Mouse (Mus musculus) forebrain, postnatal 0 days (tissue): Measurements from ENCODE around the gene Nf1. TPM values are rescaled to one million over a fixed set of nuclear protein-coding genes. Genes with fewer than 3 reads are reported as not detected.

ENCODE experiments used
- ATAC-seq: fragments of 200-750 bp; cut with Nextera tagmentation; 2 replicates; pipeline ENCODE4 v1.8.0; 2017; ENCODE audit warnings: mild to moderate bottlenecking, moderate library complexity
- DNase-seq: peaks from one replicate; pipeline ENCODE4 v3.0.0-alpha.2; 2015
- H3K27ac ChIP-seq: fragments of 300-500 bp; sonication (generic); 2 replicates; pipeline ENCODE4 v1.5.1; 2014; ENCODE audit warnings: low read depth, mild to moderate bottlenecking, antibody characterized with exemption, low read length, moderate library complexity, mixed read lengths
- H3K27me3 ChIP-seq: fragments of 300-500 bp; sonication (generic); 2 replicates; pipeline ENCODE4 v1.6.1; 2014; ENCODE audit warnings: mild to moderate bottlenecking, low read length, mixed read lengths; ENCODE audit not compliant: insufficient read depth
- H3K36me3 ChIP-seq: fragments of 300-500 bp; sonication (generic); 2 replicates; pipeline ENCODE4 v1.6.1; 2014; ENCODE audit warnings: mild to moderate bottlenecking, moderate library complexity; ENCODE audit not compliant: insufficient read depth
- H3K4me1 ChIP-seq: fragments of 300-500 bp; sonication (generic); 2 replicates; pipeline ENCODE4 v1.6.1; 2014; ENCODE audit warnings: antibody characterized with exemption; ENCODE audit not compliant: insufficient read depth
- H3K4me2 ChIP-seq: fragments of 300-500 bp; sonication (generic); 2 replicates; pipeline ENCODE4 v1.6.1; 2014; ENCODE audit warnings: low read depth, mild to moderate bottlenecking, moderate library complexity
- H3K4me3 ChIP-seq: fragments of 300-500 bp; sonication (generic); 2 replicates; pipeline ENCODE4 v1.5.1; 2014; ENCODE audit warnings: low read depth, low read length, mixed read lengths
- H3K9ac ChIP-seq: fragments of 300-500 bp; sonication (generic); 2 replicates; pipeline ENCODE4 v1.6.1; 2014; ENCODE audit warnings: mild to moderate bottlenecking
- H3K9me3 ChIP-seq: fragments of 300-500 bp; sonication (generic); 2 replicates; pipeline ENCODE4 v1.6.1; 2016; ENCODE audit warnings: low read length
- CTCF ChIP-seq: sonication (generic); IDR thresholded peaks from 2 replicates; pipeline ENCODE4 v1.5.1; 2016; ENCODE audit warnings: antibody characterized with exemption, control low read depth, low read depth
- WGBS: fragments of 180-500 bp; shearing (Covaris S2); extraction: QIAGEN DNeasy Blood & Tissue Kit; methylation state at CpG from one replicate; pipeline ENCODE4 v1.1.7; 2014; 5-methylcytosine and 5-hydroxymethylcytosine counted together
- polyA plus RNA-seq: library from polyadenylated mRNA; unstranded; fragments of >200 nt; fragmentation: Nextera tagmentation; extraction: Ambion mirVana; gene quantifications from 2 replicates; pipeline ENCODE4 v1.2.1, GENCODE M21; 2015
- total RNA-seq: library from RNA; depleted of rRNA; stranded (reverse); fragments of >200 nt; gene quantifications from 2 replicates; pipeline ENCODE4 v1.2.3, GENCODE M21; 2014

Gene Nf1
- total and polyA plus RNA-seq, 2 experiments from 2014 or later: 5.5 to 72.6 TPM

DNA sequence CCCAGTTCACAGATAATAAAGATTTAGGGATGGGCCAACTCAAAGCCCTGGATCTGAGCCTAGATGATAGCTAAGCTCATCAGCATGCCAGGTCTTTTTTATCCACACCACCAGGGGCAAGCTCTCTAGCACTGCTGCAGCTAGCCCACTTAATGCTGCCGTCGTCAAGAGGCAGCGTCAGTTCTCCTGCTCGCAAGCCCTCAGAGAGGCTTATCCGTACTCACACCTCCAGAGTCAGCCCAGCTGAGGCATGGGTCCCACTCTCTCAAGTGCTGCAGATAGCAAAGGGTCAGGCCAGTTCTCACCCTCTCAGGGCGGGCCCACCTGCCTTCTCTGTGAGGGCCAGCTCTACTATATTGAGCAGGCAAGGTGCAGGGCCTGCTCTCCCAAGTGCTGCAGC, 193.8 kb downstream of the Nf1 start:
- DNase-seq: no peak
- 82% methylated on average over 6 of the region's 6 CpGs for WGBS
- no peaks in the 10 kb centered on the region for H3K27me3 ChIP-seq

DNA sequence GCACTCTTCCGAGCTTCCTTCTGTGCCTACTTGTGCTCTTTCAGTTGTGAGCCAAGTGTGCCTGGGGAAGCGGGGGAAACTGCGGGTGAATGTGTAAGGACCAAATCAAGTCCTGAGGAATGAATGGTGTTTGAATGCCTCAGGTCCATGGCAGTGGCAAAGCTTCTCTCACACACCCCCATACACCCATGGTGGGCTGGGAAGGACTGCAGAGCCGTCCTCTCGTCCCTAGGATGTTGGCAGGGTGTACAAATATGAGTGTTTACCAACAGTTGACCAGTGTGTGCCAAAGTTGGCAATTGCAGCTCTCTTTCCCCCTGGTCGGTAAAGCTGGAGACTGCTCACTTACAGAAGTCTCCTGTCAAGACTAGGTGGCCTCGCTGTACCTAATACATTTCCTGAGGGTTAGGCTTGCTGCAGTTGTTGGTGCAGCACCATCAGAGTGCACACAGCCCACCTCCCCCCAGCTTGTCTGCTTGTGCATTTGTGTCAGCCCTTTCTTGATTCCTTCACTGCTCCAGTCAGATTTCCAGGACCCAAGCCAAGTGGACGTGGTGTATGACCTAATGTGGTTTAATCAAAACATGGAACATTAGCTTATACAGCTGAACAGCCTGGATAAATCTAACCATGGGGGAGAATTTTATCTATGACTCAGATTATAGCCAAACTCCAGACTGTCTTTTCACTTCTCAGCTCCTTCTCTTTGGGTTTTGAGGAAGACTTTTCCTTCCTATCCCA, 194.6 kb downstream of the Nf1 start:
- Histone ChIP-seq H3K4me1 (no peaks in the 10 kb centered on the region), H3K4me3 (no peak overlapping the region), H3K36me3 (peaks cover 15% of the 10 kb centered on the region; the same call in 1 of the 2 replicates), H3K27me3 (no peaks in the 10 kb centered on the region), H3K27ac (no peak overlapping the region), H3K4me2 (no peak overlapping the region), H3K9me3 (no peaks in the 10 kb centered on the region), H3K9ac (no peak overlapping the region)
- no peak for TF ChIP-seq CTCF
- WGBS: 58% methylated on average over 8 of the region's 8 CpGs
- no peak for ATAC-seq
- DNase-seq: no peak

More for the DNA sequence above, 193.8 kb downstream of the Nf1 start:
- Histone ChIP-seq H3K4me3 (no peak overlapping the region), H3K9ac (no peak overlapping the region), H3K27ac (no peak overlapping the region), H3K36me3 (peaks cover 15% of the 10 kb centered on the region; the same call in 1 of the 2 replicates), H3K4me1 (no peaks in the 10 kb centered on the region), H3K4me2 (no peak overlapping the region), H3K9me3 (no peaks in the 10 kb centered on the region)
- ATAC-seq: no peak
- TF ChIP-seq CTCF: no peak

DNA sequence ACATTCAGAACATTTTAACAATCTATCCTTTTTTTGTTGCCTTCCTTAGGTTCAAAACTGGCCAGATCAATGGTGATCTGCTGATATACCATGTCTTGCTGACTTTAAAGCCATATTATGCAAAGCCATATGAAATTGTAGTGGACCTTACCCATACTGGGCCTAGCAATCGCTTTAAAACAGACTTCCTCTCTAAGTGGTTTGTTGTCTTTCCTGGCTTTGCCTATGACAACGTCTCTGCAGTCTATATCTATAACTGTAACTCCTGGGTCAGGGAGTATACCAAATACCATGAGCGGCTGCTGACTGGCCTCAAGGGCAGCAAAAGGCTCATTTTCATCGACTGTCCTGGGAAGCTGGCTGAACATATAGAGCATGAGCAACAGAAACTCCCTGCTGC, 196.1 kb downstream of the Nf1 start:
- H3K27me3 ChIP-seq: no peaks in the 10 kb centered on the region
- no peak overlapping the region for H3K4me2 ChIP-seq
- TF ChIP-seq CTCF: no peak
- 92% methylated on average over 4 of the region's 4 CpGs for WGBS
- no peaks in the 10 kb centered on the region for H3K4me1 ChIP-seq
- H3K27ac ChIP-seq: no peak overlapping the region
- H3K36me3 ChIP-seq: peaks cover 17% of the 10 kb centered on the region; the same call in 1 of the 2 replicates
- no peak overlapping the region for H3K4me3 ChIP-seq
- no peak for DNase-seq
- no peak overlapping the region for H3K9ac ChIP-seq
- ATAC-seq: no peak
- no peaks in the 10 kb centered on the region for H3K9me3 ChIP-seq

DNA sequence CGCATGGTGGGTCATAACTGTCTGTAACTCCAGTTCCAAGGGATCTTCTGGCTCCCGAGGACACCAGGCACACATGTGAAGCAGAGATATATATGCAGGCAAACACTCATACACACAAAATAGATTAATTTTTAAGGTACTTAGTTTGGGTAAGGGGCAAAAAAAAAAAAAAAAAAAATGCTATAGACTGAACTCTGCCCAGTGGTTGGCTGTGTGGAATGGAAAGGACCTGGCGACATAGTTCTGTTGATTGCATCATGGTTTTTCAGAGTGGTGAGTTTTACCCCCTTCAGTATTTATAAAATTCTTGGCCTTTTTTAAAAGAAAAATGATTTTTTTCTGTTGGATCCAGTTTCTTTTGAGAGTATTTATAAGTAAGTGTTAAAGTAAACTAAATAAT, 196.8 kb downstream of the Nf1 start:
- ATAC-seq: no peak
- no peak overlapping the region for H3K9ac ChIP-seq
- TF ChIP-seq CTCF: no peak
- whole genome bisulfite sequencing: 98% methylated on average over 3 of the region's 3 CpGs
- peaks cover 17% of the 10 kb centered on the region; the same call in 1 of the 2 replicates for H3K36me3 ChIP-seq
- H3K4me3 ChIP-seq: no peak overlapping the region
- no peaks in the 10 kb centered on the region for H3K9me3 ChIP-seq
- H3K4me2 ChIP-seq: no peak overlapping the region
- no peak for DNase-seq
- no peak overlapping the region for H3K27ac ChIP-seq
- H3K4me1 ChIP-seq: no peaks in the 10 kb centered on the region
- H3K27me3 ChIP-seq: no peaks in the 10 kb centered on the region

DNA sequence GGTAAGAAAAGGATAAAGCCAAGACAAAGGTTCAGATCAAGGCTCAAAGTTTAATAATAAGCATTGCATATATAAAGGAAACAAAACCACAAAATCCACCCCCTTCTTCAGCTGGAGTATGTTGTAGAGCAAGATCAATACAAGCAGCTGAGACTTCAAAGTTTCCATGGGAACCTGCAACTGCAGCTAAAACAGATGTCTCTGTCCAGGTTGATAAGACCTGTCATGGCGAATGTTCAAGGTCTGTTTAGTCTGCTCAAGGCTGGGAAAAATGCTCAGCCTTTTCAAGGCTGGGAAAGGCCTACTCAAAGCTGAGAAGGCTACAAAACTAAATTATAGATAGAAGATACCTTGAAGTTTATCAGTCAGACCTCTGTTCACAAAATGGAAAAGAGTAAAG, 213.1 kb downstream of the Nf1 start:
- no peak overlapping the region for H3K9ac ChIP-seq
- no peak overlapping the region for H3K4me2 ChIP-seq
- H3K9me3 ChIP-seq: no peaks in the 10 kb centered on the region
- no peak for TF ChIP-seq CTCF
- no peak for ATAC-seq
- H3K27me3 ChIP-seq: no peaks in the 10 kb centered on the region
- H3K36me3 ChIP-seq: peaks cover 70% of the 10 kb centered on the region
- WGBS: 89% methylated on average over 1 of the region's 1 CpGs
- no peaks in the 10 kb centered on the region for H3K4me1 ChIP-seq
- H3K4me3 ChIP-seq: no peak overlapping the region
- DNase-seq: no peak
- H3K27ac ChIP-seq: no peak overlapping the region

DNA sequence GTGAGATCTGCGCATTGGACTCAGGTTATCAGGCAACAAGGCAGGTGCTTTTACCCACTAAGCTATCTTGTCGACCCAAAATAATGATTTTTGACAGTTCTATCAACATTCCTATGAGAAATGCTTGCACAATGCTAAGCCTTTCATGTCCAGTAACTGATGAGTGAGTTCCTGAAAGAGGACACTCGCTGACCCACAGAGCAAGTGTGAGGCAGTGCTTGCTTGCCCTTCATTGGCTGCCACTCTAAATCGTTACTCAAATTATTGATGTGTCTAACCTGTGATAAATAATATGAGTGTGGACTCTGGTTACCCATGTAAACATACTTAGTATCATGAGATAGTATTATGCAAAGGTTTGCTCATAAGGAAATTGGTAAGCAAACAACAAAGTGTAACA, 221.0 kb downstream of the Nf1 start:
- Histone ChIP-seq H3K4me2 (no peak overlapping the region), H3K9me3 (no peaks in the 10 kb centered on the region), H3K4me3 (no peak overlapping the region), H3K9ac (no peak overlapping the region), H3K4me1 (no peaks in the 10 kb centered on the region), H3K27ac (no peak overlapping the region), H3K36me3 (peaks cover 55% of the 10 kb centered on the region), H3K27me3 (no peaks in the 10 kb centered on the region)
- no peak for TF ChIP-seq CTCF
- ATAC-seq (no peak), DNase-seq (no peak)
- WGBS: 97% methylated on average over 4 of the region's 4 CpGs

DNA sequence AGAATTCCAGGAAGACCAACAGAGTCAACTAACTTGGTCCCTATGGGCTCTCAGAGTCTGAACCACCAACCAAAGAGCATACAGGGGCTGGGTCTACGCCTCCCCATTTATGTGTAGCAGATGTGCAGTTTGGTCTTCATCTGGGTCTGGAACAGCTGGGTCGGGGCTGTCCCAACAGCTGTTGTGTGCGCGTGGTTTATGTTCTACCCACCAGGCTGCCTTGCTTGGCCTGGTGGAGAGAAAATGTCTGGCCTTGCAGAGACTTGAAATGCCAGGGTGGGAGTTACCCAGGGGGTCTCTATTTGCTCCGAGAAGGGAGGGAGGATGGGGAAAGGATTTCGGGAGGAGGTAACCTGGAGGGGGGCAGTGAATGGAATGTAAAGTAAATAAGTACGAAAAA, 224.0 kb downstream of the Nf1 start:
- Histone ChIP-seq H3K27me3 (no peaks in the 10 kb centered on the region), H3K27ac (no peak overlapping the region), H3K4me2 (no peak overlapping the region), H3K4me3 (no peak overlapping the region), H3K9ac (no peak overlapping the region), H3K36me3 (peaks cover 50% of the 10 kb centered on the region), H3K4me1 (no peaks in the 10 kb centered on the region), H3K9me3 (no peaks in the 10 kb centered on the region)
- WGBS: 93% methylated on average over 7 of the region's 7 CpGs
- ATAC-seq (no peak), DNase-seq (no peak)
- TF ChIP-seq CTCF: no peak
